Mouse (Mus musculus) hindbrain, embryonic 13.5 days (tissue): ENCODE measurements around the gene Chn2. TPM values are rescaled to one million over a fixed set of nuclear protein-coding genes. Genes with fewer than 3 reads are reported as not detected.

Experiments
- ATAC-seq: fragments of 200-750 bp; cut with Nextera tagmentation; 2 replicates; pipeline ENCODE4 v1.8.0; 2017; ENCODE audit warnings: moderate TSS enrichment; ENCODE audit not compliant: low FRiP score
- H3K27ac ChIP-seq: fragments of 300-500 bp; sonication (generic); 2 replicates; pipeline ENCODE4 v1.5.1; 2015; ENCODE audit warnings: inconsistent platforms, mild to moderate bottlenecking, moderate library complexity
- H3K27me3 ChIP-seq: fragments of 300-500 bp; sonication (generic); 2 replicates; pipeline ENCODE4 v1.6.1; 2015; ENCODE audit warnings: mild to moderate bottlenecking, inconsistent platforms
- H3K36me3 ChIP-seq: fragments of 300-500 bp; sonication (generic); 2 replicates; pipeline ENCODE4 v1.6.1; 2015; ENCODE audit warnings: mild to moderate bottlenecking, inconsistent platforms
- H3K4me1 ChIP-seq: fragments of 300-500 bp; sonication (generic); replicated peaks from 2 replicates; pipeline ENCODE4 v1.6.1; 2015; ENCODE audit warnings: inconsistent platforms
- H3K4me2 ChIP-seq: fragments of 300-500 bp; sonication (generic); 2 replicates; pipeline ENCODE4 v1.6.1; 2015; ENCODE audit warnings: inconsistent platforms, mild to moderate bottlenecking, moderate library complexity
- H3K4me3 ChIP-seq: fragments of 300-500 bp; sonication (generic); 2 replicates; pipeline ENCODE4 v1.5.1; 2015; ENCODE audit warnings: mild to moderate bottlenecking, inconsistent platforms
- H3K9ac ChIP-seq: fragments of 300-500 bp; sonication (generic); 2 replicates; pipeline ENCODE4 v1.6.1; 2015; ENCODE audit warnings: mild to moderate bottlenecking, inconsistent platforms
- H3K9me3 ChIP-seq: fragments of 300-500 bp; sonication (generic); 2 replicates; pipeline ENCODE4 v1.6.1; 2016; ENCODE audit warnings: inconsistent platforms
- WGBS: fragments of 180-500 bp; shearing (Covaris S2); methylation state at CpG from one replicate; pipeline ENCODE4 v1.1.7; 2015; 5-methylcytosine and 5-hydroxymethylcytosine counted together
- polyA plus RNA-seq: library from polyadenylated mRNA; unstranded; fragments of >200 nt; fragmentation: Nextera tagmentation; extraction: Ambion mirVana; gene quantifications from 2 replicates; pipeline ENCODE4 v1.2.1, GENCODE M21; 2015

Gene Chn2
- polyA plus RNA-seq, 1 experiment from 2014 or later: 31.5 TPM

GRCm38 (mm10) chr6:54216512-54216911 lies 177.2 kb downstream of the Chn2 start:
- H3K4me3 ChIP-seq: no peak overlapping the region
- peaks cover 2% of the 10 kb centered on the region; the same call in 1 of the 2 replicates for H3K4me1 ChIP-seq
- H3K36me3 ChIP-seq: peaks cover 22% of the 10 kb centered on the region
- H3K9me3 ChIP-seq: no peaks in the 10 kb centered on the region
- no peaks in the 10 kb centered on the region for H3K27me3 ChIP-seq
- H3K4me2 ChIP-seq: no peak overlapping the region
- no peak for ATAC-seq
- no peak overlapping the region for H3K27ac ChIP-seq
- WGBS: 88% methylated on average over 5 of the region's 5 CpGs
- no peak overlapping the region for H3K9ac ChIP-seq

GRCm38 (mm10) chr6:54220124-54220523 lies 180.8 kb downstream of the Chn2 start:
- no peak overlapping the region for H3K9ac ChIP-seq

GRCm38 (mm10) chr6:54223529-54223928 lies 184.2 kb downstream of the Chn2 start:
- Histone ChIP-seq H3K4me2 (no peak overlapping the region), H3K9ac (no peak overlapping the region), H3K9me3 (no peaks in the 10 kb centered on the region), H3K36me3 (peaks cover 22% of the 10 kb centered on the region), H3K27ac (no peak overlapping the region), H3K27me3 (peaks cover 18% of the 10 kb centered on the region; the same call in 1 of the 2 replicates), H3K4me3 (no peak overlapping the region), H3K4me1 (peaks cover 25% of the 10 kb centered on the region)
- WGBS: 89% methylated on average over 4 of the region's 4 CpGs
- ATAC-seq: no peak

More at GRCm38 (mm10) chr6:54220124-54220523, 180.8 kb downstream of the Chn2 start:
- Histone ChIP-seq H3K27ac (no peak overlapping the region), H3K27me3 (peaks cover 4% of the 10 kb centered on the region; the same call in 1 of the 2 replicates), H3K36me3 (peaks cover 22% of the 10 kb centered on the region), H3K4me2 (no peak overlapping the region), H3K4me1 (peaks cover 9% of the 10 kb centered on the region), H3K9me3 (no peaks in the 10 kb centered on the region), H3K4me3 (no peak overlapping the region)
- no peak for ATAC-seq
- WGBS: 93% methylated on average over 14 of the region's 14 CpGs

GRCm38 (mm10) chr6:54224325-54224724 lies 185.0 kb downstream of the Chn2 start:
- H3K27me3 ChIP-seq: peaks cover 18% of the 10 kb centered on the region; the same call in 1 of the 2 replicates
- H3K36me3 ChIP-seq: peaks cover 15% of the 10 kb centered on the region
- no peaks in the 10 kb centered on the region for H3K9me3 ChIP-seq
- WGBS: 68% methylated on average over 11 of the region's 11 CpGs
- H3K4me2 ChIP-seq: no peak overlapping the region
- no peak for ATAC-seq
- peaks cover 28% of the 10 kb centered on the region for H3K4me1 ChIP-seq
- H3K27ac ChIP-seq: no peak overlapping the region
- no peak overlapping the region for H3K9ac ChIP-seq
- H3K4me3 ChIP-seq: no peak overlapping the region

- WGBS: 47% methylated on average over 4 of the region's 4 CpGs
- no peaks in the 10 kb centered on the region for H3K9me3 ChIP-seq
- no peak overlapping the region for H3K4me3 ChIP-seq
- H3K9ac ChIP-seq: no peak overlapping the region
- H3K4me2 ChIP-seq: no peak overlapping the region
- no peak overlapping the region for H3K27ac ChIP-seq
- H3K36me3 ChIP-seq: peaks cover 8% of the 10 kb centered on the region
- peaks cover 28% of the 10 kb centered on the region for H3K4me1 ChIP-seq
- no peak for ATAC-seq
- peaks cover 23% of the 10 kb centered on the region for H3K27me3 ChIP-seq
Measured at GRCm38 (mm10) chr6:54225327-54225726, 186.0 kb downstream of the Chn2 start.

- H3K27me3 ChIP-seq: peaks cover 23% of the 10 kb centered on the region
- no peaks in the 10 kb centered on the region for H3K9me3 ChIP-seq
- H3K4me2 ChIP-seq: no peak overlapping the region
- no peaks in the 10 kb centered on the region for H3K36me3 ChIP-seq
- no peak overlapping the region for H3K4me3 ChIP-seq
- 87% methylated on average over 3 of the region's 3 CpGs for WGBS
- H3K27ac ChIP-seq: no peak overlapping the region
- H3K9ac ChIP-seq: no peak overlapping the region; the same call in 1 of the 2 replicates
- peaks cover 28% of the 10 kb centered on the region for H3K4me1 ChIP-seq
- ATAC-seq: no peak
Measured at GRCm38 (mm10) chr6:54227061-54227460, 187.7 kb downstream of the Chn2 start.

- no peak for ATAC-seq
- no peak overlapping the region for H3K4me2 ChIP-seq
- no peak overlapping the region; the same call in 1 of the 2 replicates for H3K9ac ChIP-seq
- no peaks in the 10 kb centered on the region for H3K9me3 ChIP-seq
- peaks cover 23% of the 10 kb centered on the region for H3K27me3 ChIP-seq
- H3K36me3 ChIP-seq: no peaks in the 10 kb centered on the region
- peak overlapping the region; percentile 58; the same call in 1 of the 2 replicates for H3K27ac ChIP-seq
- H3K4me1 ChIP-seq: peaks cover 28% of the 10 kb centered on the region
- WGBS: 57% methylated on average over 9 of the region's 9 CpGs
- no peak overlapping the region for H3K4me3 ChIP-seq
Measured at GRCm38 (mm10) chr6:54228421-54228820, 189.1 kb downstream of the Chn2 start.

- Histone ChIP-seq H3K9me3 (no peaks in the 10 kb centered on the region), H3K4me1 (peaks cover 28% of the 10 kb centered on the region), H3K27me3 (peaks cover 23% of the 10 kb centered on the region), H3K27ac (0 out of 2 replicates have a peak overlapping the region, but pooled peaks have one; percentile 58), H3K36me3 (no peaks in the 10 kb centered on the region), H3K4me3 (no peak overlapping the region), H3K9ac (no peak overlapping the region), H3K4me2 (no peak overlapping the region)
- WGBS: 3% methylated on average over 2 of the region's 2 CpGs
- ATAC-seq: peak; percentile 52; the same call in 1 of the 2 replicates
Measured at GRCm38 (mm10) chr6:54228874-54229273, 189.5 kb downstream of the Chn2 start.

- Histone ChIP-seq H3K4me2 (no peak overlapping the region), H3K9ac (no peak overlapping the region), H3K4me3 (no peak overlapping the region), H3K36me3 (no peaks in the 10 kb centered on the region), H3K4me1 (peaks cover 16% of the 10 kb centered on the region), H3K9me3 (no peaks in the 10 kb centered on the region), H3K27ac (no peak overlapping the region), H3K27me3 (peaks cover 8% of the 10 kb centered on the region; the same call in 1 of the 2 replicates)
- WGBS: 73% methylated on average over 13 of the region's 13 CpGs
- no peak for ATAC-seq
Measured at GRCm38 (mm10) chr6:54231769-54232558, 192.6 kb downstream of the Chn2 start.

- Histone ChIP-seq H3K9ac (no peak overlapping the region), H3K4me1 (no peaks in the 10 kb centered on the region), H3K36me3 (peaks cover 9% of the 10 kb centered on the region; the same call in 1 of the 2 replicates), H3K27ac (no peak overlapping the region), H3K9me3 (peaks cover 12% of the 10 kb centered on the region), H3K27me3 (no peaks in the 10 kb centered on the region), H3K4me3 (no peak overlapping the region), H3K4me2 (no peak overlapping the region)
- WGBS: 92% methylated on average over 9 of the region's 9 CpGs
- ATAC-seq: no peak
Measured at GRCm38 (mm10) chr6:54236441-54236840, 197.1 kb downstream of the Chn2 start.

- 80% methylated on average over 5 of the region's 5 CpGs for WGBS
- no peak for ATAC-seq
- peaks cover 12% of the 10 kb centered on the region for H3K9me3 ChIP-seq
- H3K27ac ChIP-seq: no peak overlapping the region
- peaks cover 12% of the 10 kb centered on the region; the same call in 1 of the 2 replicates for H3K36me3 ChIP-seq
- H3K4me1 ChIP-seq: no peaks in the 10 kb centered on the region
- H3K9ac ChIP-seq: no peak overlapping the region
- no peak overlapping the region for H3K4me2 ChIP-seq
- H3K27me3 ChIP-seq: no peaks in the 10 kb centered on the region
- no peak overlapping the region for H3K4me3 ChIP-seq
Measured at GRCm38 (mm10) chr6:54241761-54242160, 202.4 kb downstream of the Chn2 start.

GRCm38 (mm10) chr6:54242286-54242685 lies 202.9 kb downstream of the Chn2 start:
- Histone ChIP-seq H3K4me3 (no peak overlapping the region), H3K9ac (no peak overlapping the region), H3K4me2 (no peak overlapping the region), H3K27ac (no peak overlapping the region), H3K27me3 (no peaks in the 10 kb centered on the region), H3K4me1 (no peaks in the 10 kb centered on the region), H3K9me3 (peaks cover 12% of the 10 kb centered on the region), H3K36me3 (peaks cover 12% of the 10 kb centered on the region; the same call in 1 of the 2 replicates)
- no peak for ATAC-seq
- WGBS: 82% methylated on average over 9 of the region's 9 CpGs
